Mouse (Mus musculus) heart, postnatal 0 days (tissue): Measurements from ENCODE around the gene Fcer2a. TPM values are rescaled to one million over a fixed set of nuclear protein-coding genes. Genes with fewer than 3 reads are reported as not detected.

Source experiments
- ATAC-seq: fragments of 200-750 bp; cut with Nextera tagmentation; 2 replicates; pipeline ENCODE4 v1.8.0; 2017; ENCODE audit warnings: low read depth, moderate number of reproducible peaks, moderate library complexity; ENCODE audit not compliant: insufficient read depth
- DNase-seq: peaks from one replicate; pipeline ENCODE4 v3.0.0-alpha.2; 2016; ENCODE audit warnings: low spot score
- H3K27ac ChIP-seq: fragments of 300-500 bp; sonication (generic); 2 replicates; pipeline ENCODE4 v1.5.1; 2014; ENCODE audit warnings: low read depth, mild to moderate bottlenecking
- H3K27me3 ChIP-seq: fragments of 300-500 bp; sonication (generic); 2 replicates; pipeline ENCODE4 v1.6.1; 2014; ENCODE audit warnings: low read length, mixed read lengths; ENCODE audit not compliant: control insufficient read depth, insufficient read depth
- H3K36me3 ChIP-seq: fragments of 300-500 bp; sonication (generic); replicated peaks from 2 replicates; pipeline ENCODE4 v1.6.1; 2014; ENCODE audit warnings: low read length, mixed read lengths; ENCODE audit not compliant: control insufficient read depth, insufficient read depth
- H3K4me1 ChIP-seq: fragments of 300-500 bp; sonication (generic); 2 replicates; pipeline ENCODE4 v1.6.1; 2014; ENCODE audit warnings: antibody characterized with exemption; ENCODE audit not compliant: control insufficient read depth, insufficient read depth
- H3K4me2 ChIP-seq: fragments of 300-500 bp; sonication (generic); 2 replicates; pipeline ENCODE4 v1.6.1; 2014; ENCODE audit warnings: low read depth, mild to moderate bottlenecking, low read length, moderate library complexity
- H3K4me3 ChIP-seq: fragments of 300-500 bp; sonication (generic); 2 replicates; pipeline ENCODE4 v1.5.1; 2014; ENCODE audit warnings: low read depth, low read length
- H3K9ac ChIP-seq: fragments of 300-500 bp; sonication (generic); replicated peaks from 2 replicates; pipeline ENCODE4 v1.6.1; 2014; ENCODE audit warnings: low read depth, low read length, mixed read lengths
- H3K9me3 ChIP-seq: fragments of 300-500 bp; sonication (generic); replicated peaks from 2 replicates; pipeline ENCODE4 v1.6.1; 2016; ENCODE audit warnings: low read length; ENCODE audit not compliant: control insufficient read depth
- CTCF ChIP-seq: IDR thresholded peaks from 2 replicates; pipeline ENCODE4 v1.5.1; 2016; ENCODE audit warnings: antibody characterized with exemption, control low read depth, low read depth
- EP300 ChIP-seq: IDR thresholded peaks from 2 replicates; pipeline ENCODE4 v1.6.1; 2016; ENCODE audit warnings: antibody characterized with exemption, low read depth
- WGBS: fragments of 180-500 bp; shearing (Covaris S2); extraction: QIAGEN DNeasy Blood & Tissue Kit; methylation state at CpG from one replicate; pipeline ENCODE4 v1.1.7; 2014; 5-methylcytosine and 5-hydroxymethylcytosine counted together
- polyA plus RNA-seq: library from polyadenylated mRNA; unstranded; fragments of >200 nt; fragmentation: Nextera tagmentation; extraction: Ambion mirVana; gene quantifications from 2 replicates; pipeline ENCODE4 v1.2.1, GENCODE M21; 2015
- total RNA-seq: library from RNA; depleted of rRNA; stranded (reverse); fragments of >200 nt; gene quantifications from 2 replicates; pipeline ENCODE4 v1.2.3, GENCODE M21; 2014; ENCODE audit warnings: low replicate concordance

Fcer2a gene
- total and polyA plus RNA-seq, 2 experiments from 2014 or later = 0.11 TPM; not detected in 1

GRCm38 (mm10) chr8:3676131-3676992 is 17.6 kb downstream of the Fcer2a start, which contains the start of gene Trappc5:
Trappc5 (plus strand) TSS chr8:3676299.
- Histone ChIP-seq H3K9ac (peak within 1 kb of the TSS; percentile 96), H3K4me2 (peak within 1 kb of the TSS; percentile 91), H3K4me3 (peak within 1 kb of the TSS; percentile 99), H3K36me3 (peaks cover 24% of the 10 kb centered on the region), H3K27ac (peak within 1 kb of the TSS; percentile 95), H3K9me3 (no peaks in the 10 kb centered on the region), H3K27me3 (no peaks in the 10 kb centered on the region), H3K4me1 (0 out of 2 replicates have a peak, but pooled peaks cover 10% of the 10 kb centered on the region)
- ATAC-seq (peak; percentile 93), DNase-seq (peak; percentile 95)
- under 1% methylated on average over 61 of the region's 61 CpGs for WGBS
- TF ChIP-seq EP300 = no peak
- peak; percentile 90 for TF ChIP-seq CTCF

- no peak for DNase-seq
Measured at GRCm38 (mm10) chr8:3674671-3675070, 19.3 kb downstream of the Fcer2a start.

GRCm38 (mm10) chr8:3671980-3672491 is 21.9 kb downstream of the Fcer2a start, which contains the start of gene Fcor:
Fcor (minus strand) TSS chr8:3672362.
- peak within 1 kb of the TSS; percentile 51 for H3K4me3 ChIP-seq
- no peaks in the 10 kb centered on the region for H3K4me1 ChIP-seq
- DNase-seq (peak; percentile 75), ATAC-seq (peak; percentile 61)
- no peaks in the 10 kb centered on the region for H3K9me3 ChIP-seq
- TF ChIP-seq EP300 (no peak), CTCF (peak; percentile 79)
- no peaks in the 10 kb centered on the region for H3K36me3 ChIP-seq
- WGBS = under 1% methylated on average over 23 of the region's 23 CpGs
- no peak within 1 kb of the TSS for H3K27ac ChIP-seq
- H3K4me2 ChIP-seq = peak within 1 kb of the TSS; percentile 71
- no peaks in the 10 kb centered on the region for H3K27me3 ChIP-seq
- H3K9ac ChIP-seq = peak within 1 kb of the TSS; percentile 45; the same call in 1 of the 2 replicates

More at GRCm38 (mm10) chr8:3674671-3675070, 19.3 kb downstream of the Fcer2a start:
- no peak for TF ChIP-seq EP300
- no peak for TF ChIP-seq CTCF
- no peak overlapping the region for H3K27ac ChIP-seq
- H3K4me3 ChIP-seq = no peak overlapping the region
- no peak for ATAC-seq
- no peak overlapping the region for H3K4me2 ChIP-seq
- H3K36me3 ChIP-seq = peaks cover 7% of the 10 kb centered on the region
- no peaks in the 10 kb centered on the region for H3K9me3 ChIP-seq
- WGBS = 41% methylated on average over 3 of the region's 3 CpGs
- H3K9ac ChIP-seq = no peak overlapping the region
- H3K27me3 ChIP-seq = no peaks in the 10 kb centered on the region
- 0 out of 2 replicates have a peak, but pooled peaks cover 10% of the 10 kb centered on the region for H3K4me1 ChIP-seq

- Histone ChIP-seq H3K9me3 (no peaks in the 10 kb centered on the region), H3K27me3 (no peaks in the 10 kb centered on the region), H3K36me3 (no peaks in the 10 kb centered on the region), H3K4me3 (no peak overlapping the region), H3K4me2 (no peak overlapping the region), H3K27ac (no peak overlapping the region), H3K4me1 (no peaks in the 10 kb centered on the region), H3K9ac (no peak overlapping the region)
- 74% methylated on average over 2 of the region's 2 CpGs for WGBS
- ATAC-seq (no peak), DNase-seq (no peak)
- TF ChIP-seq EP300 (no peak), CTCF (no peak)
Measured at GRCm38 (mm10) chr8:3670388-3670787, 23.6 kb downstream of the Fcer2a start.

GRCm38 (mm10) chr8:3665507-3665906 is 28.5 kb downstream of the Fcer2a start, which contains the start of gene Mcemp1:
Mcemp1 (plus strand) TSS chr8:3665754.
- Histone ChIP-seq H3K27me3 (no peaks in the 10 kb centered on the region), H3K4me2 (no peak within 1 kb of the TSS)
- 52% methylated on average over 6 of the region's 6 CpGs for WGBS

More at GRCm38 (mm10) chr8:3665507-3665906, 28.5 kb downstream of the Fcer2a start, which contains the start of gene Mcemp1:
- H3K9me3 ChIP-seq = no peaks in the 10 kb centered on the region
- no peak within 1 kb of the TSS for H3K4me3 ChIP-seq
- no peak within 1 kb of the TSS for H3K9ac ChIP-seq
- H3K27ac ChIP-seq = no peak within 1 kb of the TSS
- no peaks in the 10 kb centered on the region for H3K36me3 ChIP-seq
- H3K4me1 ChIP-seq = no peaks in the 10 kb centered on the region
- ATAC-seq (no peak), DNase-seq (no peak)
- TF ChIP-seq EP300 (no peak), CTCF (no peak)
